Mouse (Mus musculus) bone marrow macrophage, adult 2 months (primary cell): ENCODE data around the gene Itga8. TPM values are rescaled to one million over a fixed set of nuclear protein-coding genes. Genes with fewer than 3 reads are reported as not detected.

Experiments
- H3K27ac ChIP-seq: 2 replicates; pipeline ENCODE4 v1.5.1; 2012; ENCODE audit warnings: low read depth, low read length; ENCODE audit not compliant: insufficient read depth
- H3K4me1 ChIP-seq: 2 replicates; pipeline ENCODE4 v1.6.1; 2012; ENCODE audit warnings: low read length; ENCODE audit not compliant: control insufficient read depth, insufficient read depth
- H3K4me3 ChIP-seq: 2 replicates; pipeline ENCODE4 v1.5.1; 2012; ENCODE audit warnings: mild to moderate bottlenecking, low read length, moderate library complexity; ENCODE audit not compliant: insufficient read depth
- CTCF ChIP-seq: IDR thresholded peaks from 2 replicates; pipeline ENCODE4 v1.5.1; 2012; ENCODE audit warnings: low read depth, mild to moderate bottlenecking, low read length, moderate library complexity
- POLR2A ChIP-seq: IDR thresholded peaks from 2 replicates; pipeline ENCODE4 v1.6.1; 2012; ENCODE audit warnings: mild to moderate bottlenecking, low read depth, low read length, borderline replicate concordance
- polyA plus RNA-seq: library from polyadenylated mRNA; stranded (reverse); fragments of >200 nt; gene quantifications from 2 replicates; pipeline ENCODE4 v1.2.4, GENCODE M21; 2012; ENCODE audit not compliant: missing spikeins, insufficient read depth, insufficient read length

Gene Itga8
- polyA plus RNA-seq, 1 experiment: 1.0 TPM

DNA sequence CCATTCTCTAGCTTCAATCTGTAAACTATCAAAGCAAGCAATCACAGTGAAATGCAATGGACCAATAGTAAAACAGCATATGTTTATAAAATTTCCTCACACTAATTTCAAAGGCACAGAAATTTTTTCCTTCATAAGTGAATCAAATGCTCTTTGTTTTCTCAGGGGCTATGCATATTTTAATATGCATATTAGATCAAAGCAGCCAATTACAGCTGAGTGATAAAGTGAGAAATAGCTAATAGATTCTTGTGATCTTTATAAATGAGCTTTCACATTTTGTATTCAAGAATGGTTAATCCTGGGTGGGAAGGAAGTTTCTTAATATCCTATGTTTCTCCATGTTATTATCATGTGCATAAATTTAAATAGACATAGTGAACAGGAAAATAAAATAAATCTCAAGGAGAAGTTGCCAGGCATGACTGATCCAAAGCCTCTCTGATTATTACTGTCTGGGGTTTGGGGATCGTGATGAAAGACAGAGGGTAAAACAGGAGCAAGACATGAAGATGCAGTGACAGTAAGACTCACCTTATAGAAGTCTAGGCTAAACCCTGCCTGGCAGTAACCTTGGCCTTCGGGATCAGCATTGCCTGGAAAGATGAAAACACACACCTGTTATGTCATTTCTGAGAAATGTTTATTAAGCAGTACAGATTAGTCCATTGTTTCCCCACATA lies 44.9 kb downstream of the Itga8 start:
- H3K4me1 ChIP-seq: no peaks in the 10 kb centered on the region
- TF ChIP-seq POLR2A (no peak), CTCF (no peak)
- no peak overlapping the region for H3K4me3 ChIP-seq
- H3K27ac ChIP-seq: no peak overlapping the region

GRCm38 (mm10) chr2:12255901-12256300 lies 45.8 kb downstream of the Itga8 start:
- TF ChIP-seq CTCF (no peak), POLR2A (no peak)
- Histone ChIP-seq H3K4me3 (no peak overlapping the region), H3K27ac (no peak overlapping the region), H3K4me1 (no peaks in the 10 kb centered on the region)

GRCm38 (mm10) chr2:12235345-12235744 lies 66.4 kb downstream of the Itga8 start:
- no peak overlapping the region for H3K27ac ChIP-seq
- no peak for TF ChIP-seq CTCF
- TF ChIP-seq POLR2A: no peak

DNA sequence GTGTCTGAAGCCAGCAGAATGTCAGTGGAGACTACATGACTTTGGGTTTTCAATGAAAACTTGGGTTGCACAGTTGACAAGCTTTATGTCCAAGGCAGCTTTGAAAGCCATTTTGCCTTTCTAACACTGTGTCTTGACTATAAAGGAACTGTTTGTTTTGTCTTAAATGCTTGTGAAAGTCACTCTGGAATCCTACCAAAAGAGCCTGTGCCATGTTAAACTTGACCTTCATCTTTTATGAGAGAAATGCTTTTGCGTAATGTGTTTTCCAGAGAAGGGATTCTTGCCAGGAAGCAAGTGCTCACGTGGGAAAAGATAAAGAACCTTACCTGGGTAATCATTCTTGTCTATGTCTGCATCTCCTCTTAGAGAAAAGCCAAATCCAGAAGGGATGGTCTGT lies 72.0 kb downstream of the Itga8 start:
- H3K27ac ChIP-seq: no peak overlapping the region
- peaks cover 12% of the 10 kb centered on the region for H3K4me1 ChIP-seq
- no peak for TF ChIP-seq CTCF
- no peak for TF ChIP-seq POLR2A
- H3K4me3 ChIP-seq: no peak overlapping the region

More at GRCm38 (mm10) chr2:12235345-12235744, 66.4 kb downstream of the Itga8 start:
- H3K4me3 ChIP-seq: no peak overlapping the region
- H3K4me1 ChIP-seq: no peaks in the 10 kb centered on the region

- TF ChIP-seq POLR2A (no peak), CTCF (no peak)
- H3K27ac ChIP-seq: no peak overlapping the region
- H3K4me1 ChIP-seq: peaks cover 12% of the 10 kb centered on the region
- no peak overlapping the region for H3K4me3 ChIP-seq
Measured at GRCm38 (mm10) chr2:12228335-12228734, 73.4 kb downstream of the Itga8 start.

- Histone ChIP-seq H3K4me1 (peaks cover 12% of the 10 kb centered on the region), H3K4me3 (no peak overlapping the region), H3K27ac (no peak overlapping the region)
- TF ChIP-seq CTCF (no peak), POLR2A (no peak)
Measured at GRCm38 (mm10) chr2:12227243-12227642, 74.5 kb downstream of the Itga8 start.

GRCm38 (mm10) chr2:12226367-12226766 lies 75.4 kb downstream of the Itga8 start:
- H3K4me3 ChIP-seq: no peak overlapping the region
- H3K27ac ChIP-seq: no peak overlapping the region
- TF ChIP-seq CTCF: no peak
- TF ChIP-seq POLR2A: no peak
- peaks cover 12% of the 10 kb centered on the region for H3K4me1 ChIP-seq

DNA sequence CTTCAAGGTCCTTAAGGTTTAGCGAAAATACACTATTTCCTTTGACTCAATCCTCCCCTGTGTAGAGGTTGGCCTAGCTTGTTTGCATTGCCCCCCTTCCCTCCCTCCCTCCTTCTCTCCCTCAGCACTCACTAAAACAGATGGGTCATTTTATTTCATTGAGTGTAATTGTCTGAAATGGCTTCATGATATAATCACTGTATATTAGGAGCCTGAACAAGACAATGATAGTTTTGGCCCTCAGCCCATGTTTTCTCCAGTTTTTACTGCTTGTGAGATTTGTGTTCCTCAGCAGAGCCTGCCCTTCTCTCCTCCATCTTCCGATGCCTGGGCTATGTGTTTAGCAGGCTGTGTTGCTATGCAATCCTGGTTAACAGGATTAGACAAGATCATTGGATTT lies 80.1 kb downstream of the Itga8 start:
- no peak for TF ChIP-seq POLR2A
- TF ChIP-seq CTCF: no peak
- Histone ChIP-seq H3K4me1 (peaks cover 2% of the 10 kb centered on the region; the same call in 1 of the 2 replicates), H3K4me3 (no peak overlapping the region), H3K27ac (no peak overlapping the region)

GRCm38 (mm10) chr2:12213464-12213790 lies 88.3 kb downstream of the Itga8 start:
- no peak for TF ChIP-seq POLR2A
- no peak for TF ChIP-seq CTCF
- H3K4me3 ChIP-seq: no peak overlapping the region

GRCm38 (mm10) chr2:12212662-12213463 lies 88.9 kb downstream of the Itga8 start:
- H3K27ac ChIP-seq: no peak overlapping the region
- no peak for TF ChIP-seq POLR2A
- no peak for TF ChIP-seq CTCF
- no peak overlapping the region for H3K4me3 ChIP-seq
- peaks cover 7% of the 10 kb centered on the region for H3K4me1 ChIP-seq

More at GRCm38 (mm10) chr2:12213464-12213790, 88.3 kb downstream of the Itga8 start:
- peaks cover 3% of the 10 kb centered on the region for H3K4me1 ChIP-seq
- H3K27ac ChIP-seq: no peak overlapping the region
